Mouse (Mus musculus) heart, postnatal 0 days (tissue): Measurements from ENCODE around the gene Defb21. TPM values are rescaled to one million over a fixed set of nuclear protein-coding genes. Genes with fewer than 3 reads are reported as not detected.

Source experiments
- ATAC-seq: fragments of 200-750 bp; cut with Nextera tagmentation; 2 replicates; pipeline ENCODE4 v1.8.0; 2017; ENCODE audit warnings: low read depth, moderate number of reproducible peaks, moderate library complexity; ENCODE audit not compliant: insufficient read depth
- DNase-seq: peaks from one replicate; pipeline ENCODE4 v3.0.0-alpha.2; 2016; ENCODE audit warnings: low spot score
- H3K27ac ChIP-seq: fragments of 300-500 bp; sonication (generic); 2 replicates; pipeline ENCODE4 v1.5.1; 2014; ENCODE audit warnings: low read depth, mild to moderate bottlenecking
- H3K27me3 ChIP-seq: fragments of 300-500 bp; sonication (generic); 2 replicates; pipeline ENCODE4 v1.6.1; 2014; ENCODE audit warnings: low read length, mixed read lengths; ENCODE audit not compliant: control insufficient read depth, insufficient read depth
- H3K36me3 ChIP-seq: fragments of 300-500 bp; sonication (generic); replicated peaks from 2 replicates; pipeline ENCODE4 v1.6.1; 2014; ENCODE audit warnings: low read length, mixed read lengths; ENCODE audit not compliant: control insufficient read depth, insufficient read depth
- H3K4me1 ChIP-seq: fragments of 300-500 bp; sonication (generic); 2 replicates; pipeline ENCODE4 v1.6.1; 2014; ENCODE audit warnings: antibody characterized with exemption; ENCODE audit not compliant: control insufficient read depth, insufficient read depth
- H3K4me2 ChIP-seq: fragments of 300-500 bp; sonication (generic); 2 replicates; pipeline ENCODE4 v1.6.1; 2014; ENCODE audit warnings: low read depth, mild to moderate bottlenecking, low read length, moderate library complexity
- H3K4me3 ChIP-seq: fragments of 300-500 bp; sonication (generic); 2 replicates; pipeline ENCODE4 v1.5.1; 2014; ENCODE audit warnings: low read depth, low read length
- H3K9ac ChIP-seq: fragments of 300-500 bp; sonication (generic); replicated peaks from 2 replicates; pipeline ENCODE4 v1.6.1; 2014; ENCODE audit warnings: low read depth, low read length, mixed read lengths
- H3K9me3 ChIP-seq: fragments of 300-500 bp; sonication (generic); replicated peaks from 2 replicates; pipeline ENCODE4 v1.6.1; 2016; ENCODE audit warnings: low read length; ENCODE audit not compliant: control insufficient read depth
- CTCF ChIP-seq: IDR thresholded peaks from 2 replicates; pipeline ENCODE4 v1.5.1; 2016; ENCODE audit warnings: antibody characterized with exemption, control low read depth, low read depth
- EP300 ChIP-seq: IDR thresholded peaks from 2 replicates; pipeline ENCODE4 v1.6.1; 2016; ENCODE audit warnings: antibody characterized with exemption, low read depth
- WGBS: fragments of 180-500 bp; shearing (Covaris S2); extraction: QIAGEN DNeasy Blood & Tissue Kit; methylation state at CpG from one replicate; pipeline ENCODE4 v1.1.7; 2014; 5-methylcytosine and 5-hydroxymethylcytosine counted together
- polyA plus RNA-seq: library from polyadenylated mRNA; unstranded; fragments of >200 nt; fragmentation: Nextera tagmentation; extraction: Ambion mirVana; gene quantifications from 2 replicates; pipeline ENCODE4 v1.2.1, GENCODE M21; 2015
- total RNA-seq: library from RNA; depleted of rRNA; stranded (reverse); fragments of >200 nt; gene quantifications from 2 replicates; pipeline ENCODE4 v1.2.3, GENCODE M21; 2014; ENCODE audit warnings: low replicate concordance

Defb21 gene
- total and polyA plus RNA-seq, 2 experiments from 2014 or later, result not detected

DNA sequence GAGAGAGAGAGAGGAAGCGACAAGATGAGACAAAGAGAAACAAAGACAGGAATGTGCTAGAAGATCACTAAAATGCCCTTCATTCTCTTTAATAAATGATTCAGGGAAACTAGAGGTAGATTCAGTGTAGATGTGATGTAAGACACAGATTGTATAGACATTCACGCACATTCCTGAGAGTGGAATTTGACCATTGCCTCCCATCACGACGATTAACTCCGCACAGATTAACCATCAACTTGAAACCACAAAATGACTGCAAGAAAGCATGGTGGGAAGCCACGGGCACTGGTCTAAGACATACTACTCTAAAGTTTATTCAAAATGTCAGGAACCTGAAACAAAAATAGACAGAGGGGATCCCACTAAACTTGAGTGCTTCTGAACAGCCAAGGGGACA is 2.2 kb upstream of the Defb21 start:
- Histone ChIP-seq H3K27ac (no peak overlapping the region), H3K4me2 (no peak overlapping the region), H3K9ac (no peak overlapping the region), H3K27me3 (no peaks in the 10 kb centered on the region), H3K36me3 (no peaks in the 10 kb centered on the region), H3K4me3 (no peak overlapping the region), H3K9me3 (no peaks in the 10 kb centered on the region), H3K4me1 (no peaks in the 10 kb centered on the region)
- DNase-seq, result no peak
- 74% methylated on average over 6 of the region's 6 CpGs for WGBS
- no peak for ATAC-seq
- TF ChIP-seq CTCF, result no peak
- no peak for TF ChIP-seq EP300

DNA sequence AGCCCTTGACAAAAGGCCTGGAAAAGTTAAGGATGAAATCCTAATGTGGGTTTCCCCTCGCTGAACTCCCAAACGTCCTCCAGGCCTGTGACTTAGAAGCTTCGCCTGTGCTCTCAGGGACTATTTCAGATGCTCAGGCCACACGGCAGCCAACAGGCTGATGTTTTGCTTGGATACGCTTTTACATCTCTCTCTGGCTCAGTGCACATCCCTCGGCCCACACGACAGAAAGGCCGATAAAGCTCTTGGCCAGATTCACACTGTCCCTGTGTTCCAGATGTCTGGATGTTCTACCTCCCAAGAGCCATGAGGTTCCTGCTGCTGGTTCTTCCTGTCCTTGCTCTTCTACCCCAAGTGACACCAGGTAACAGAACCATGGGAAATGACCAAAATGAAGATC is 940 bp downstream of the Defb21 start:
- TF ChIP-seq EP300 (no peak), CTCF (no peak)
- Histone ChIP-seq H3K4me1 (no peaks in the 10 kb centered on the region), H3K9me3 (no peaks in the 10 kb centered on the region), H3K27me3 (no peaks in the 10 kb centered on the region), H3K36me3 (no peaks in the 10 kb centered on the region), H3K4me3 (no peak overlapping the region), H3K9ac (no peak overlapping the region), H3K4me2 (no peak overlapping the region), H3K27ac (no peak overlapping the region)
- ATAC-seq (no peak), DNase-seq (no peak)
- 78% methylated on average over 8 of the region's 8 CpGs for WGBS

DNA sequence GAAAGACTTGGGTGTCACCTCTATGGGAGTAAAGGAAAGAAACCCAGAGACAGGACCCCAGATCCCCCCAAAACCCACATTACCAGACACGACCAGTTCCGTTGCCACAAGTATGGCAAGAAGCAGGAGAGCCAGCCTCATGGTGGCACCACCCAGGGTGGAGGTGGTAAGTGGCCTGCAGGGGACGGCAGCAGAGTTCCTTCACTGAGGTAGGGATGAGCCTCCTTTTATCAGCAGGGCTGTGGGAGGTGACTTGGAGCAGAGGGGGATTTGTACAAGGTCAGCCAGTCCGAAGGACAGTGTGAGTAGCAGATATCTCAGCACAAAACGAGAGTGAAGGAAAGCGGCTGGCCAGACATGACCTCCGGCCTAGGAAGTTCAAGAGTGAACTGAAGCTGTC is 7.6 kb downstream of the Defb21 start, which contains the start of gene Defb19:
TSS of gene Defb19 (minus strand) at position 206 of the 400 bp plus-strand sequence.
- 0 out of 2 replicates have a peak, but pooled peaks cover 2% of the 10 kb centered on the region for H3K27me3 ChIP-seq
- ATAC-seq (no peak), DNase-seq (no peak)
- H3K4me2 ChIP-seq, result no peak within 1 kb of the TSS
- no peaks in the 10 kb centered on the region for H3K36me3 ChIP-seq
- TF ChIP-seq EP300, result no peak
- TF ChIP-seq CTCF, result no peak
- H3K4me1 ChIP-seq, result 0 out of 2 replicates have a peak, but pooled peaks cover 4% of the 10 kb centered on the region
- no peak within 1 kb of the TSS for H3K27ac ChIP-seq
- H3K9ac ChIP-seq, result no peak within 1 kb of the TSS
- H3K4me3 ChIP-seq, result no peak within 1 kb of the TSS
- H3K9me3 ChIP-seq, result no peaks in the 10 kb centered on the region
- WGBS, result 43% methylated on average over 7 of the region's 7 CpGs

DNA sequence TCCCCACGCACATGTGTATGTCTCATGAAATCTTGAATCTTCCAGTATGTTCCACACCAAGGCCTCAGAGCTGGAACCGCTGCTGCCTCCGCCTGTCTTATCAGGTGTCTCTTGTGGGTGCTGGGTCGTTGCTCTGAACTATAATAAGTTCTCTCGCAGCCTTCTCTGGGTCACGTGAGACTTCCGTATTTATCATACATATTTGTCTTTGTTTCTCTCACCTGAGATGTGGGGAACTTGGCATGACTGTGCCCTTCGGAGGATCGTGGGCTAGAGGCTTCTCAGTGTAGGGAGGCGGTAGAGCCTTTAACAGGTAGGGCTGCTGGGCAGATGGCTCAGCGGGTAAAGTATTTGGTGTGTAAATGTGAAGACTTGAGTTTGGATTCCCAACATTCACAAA is 8.1 kb downstream of the Defb21 start:
- Histone ChIP-seq H3K4me2 (no peak overlapping the region), H3K9ac (no peak overlapping the region), H3K36me3 (no peaks in the 10 kb centered on the region), H3K9me3 (no peaks in the 10 kb centered on the region), H3K4me3 (no peak overlapping the region), H3K4me1 (0 out of 2 replicates have a peak, but pooled peaks cover 4% of the 10 kb centered on the region), H3K27ac (no peak overlapping the region), H3K27me3 (0 out of 2 replicates have a peak, but pooled peaks cover 2% of the 10 kb centered on the region)
- WGBS, result 45% methylated on average over 11 of the region's 11 CpGs
- DNase-seq, result no peak
- TF ChIP-seq CTCF, result no peak
- no peak for ATAC-seq

DNA sequence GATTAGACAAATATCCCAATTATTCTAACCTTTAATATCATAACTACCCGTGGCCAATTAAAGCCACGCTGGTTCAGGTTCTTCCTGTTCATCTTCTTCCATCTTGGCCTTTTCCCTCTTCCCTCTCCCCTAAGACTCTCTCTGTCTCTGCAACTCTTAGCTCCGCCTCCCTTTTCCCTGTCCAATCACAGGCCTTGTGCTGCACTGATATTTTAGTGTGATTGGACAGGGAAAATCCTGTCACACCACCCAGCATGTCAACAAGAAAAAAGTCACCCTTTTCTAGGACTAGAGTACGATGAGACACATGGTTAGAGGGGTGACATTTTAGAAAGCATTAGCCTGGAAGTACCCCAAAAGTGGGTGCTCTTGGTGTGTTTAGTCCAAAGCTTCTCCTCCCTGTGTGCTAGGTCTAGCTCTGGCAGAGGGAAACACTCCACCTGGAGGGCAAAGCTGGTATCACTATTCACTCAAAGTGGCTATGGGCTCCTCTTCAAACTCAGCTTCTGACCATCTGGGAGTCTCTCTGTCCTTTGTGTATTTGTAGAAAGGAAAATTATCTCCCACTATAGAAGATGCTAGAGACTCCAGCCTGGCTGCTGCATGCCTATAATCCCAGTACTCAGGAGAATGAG is 14.5 kb downstream of the Defb21 start:
- DNase-seq (no peak), ATAC-seq (no peak)
- H3K4me2 ChIP-seq, result no peak overlapping the region
- H3K4me3 ChIP-seq, result no peak overlapping the region
- 70% methylated on average over 4 of the region's 4 CpGs for WGBS
- H3K4me1 ChIP-seq, result no peaks in the 10 kb centered on the region
- H3K27me3 ChIP-seq, result 0 out of 2 replicates have a peak, but pooled peaks cover 2% of the 10 kb centered on the region
- no peaks in the 10 kb centered on the region for H3K36me3 ChIP-seq
- no peak overlapping the region for H3K27ac ChIP-seq
- no peak overlapping the region for H3K9ac ChIP-seq
- TF ChIP-seq EP300 (no peak), CTCF (peak; percentile 55)
- H3K9me3 ChIP-seq, result no peaks in the 10 kb centered on the region

DNA sequence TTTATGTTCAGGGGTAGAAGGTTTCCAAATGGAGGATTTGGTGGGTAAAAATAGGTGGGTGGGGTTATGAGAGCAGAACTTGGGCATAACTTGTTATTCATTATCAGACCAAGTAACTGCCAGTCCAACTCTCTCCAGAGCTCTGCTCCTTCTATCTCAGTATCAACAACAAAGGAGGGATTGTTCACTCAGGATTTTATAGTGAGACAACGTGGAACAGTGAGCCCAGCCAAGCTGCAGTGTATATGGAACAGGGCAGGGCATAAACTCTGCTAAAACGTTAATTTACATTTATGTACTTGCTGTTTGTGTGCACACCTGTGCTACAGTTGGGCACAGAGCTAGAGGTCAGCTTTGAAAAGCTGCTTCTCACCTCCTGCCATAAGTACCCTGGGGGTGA is 15.9 kb downstream of the Defb21 start:
- DNase-seq, result no peak
- H3K4me1 ChIP-seq, result no peaks in the 10 kb centered on the region
- H3K27me3 ChIP-seq, result 0 out of 2 replicates have a peak, but pooled peaks cover 2% of the 10 kb centered on the region
- no peak for ATAC-seq
- TF ChIP-seq EP300, result no peak
- no peak for TF ChIP-seq CTCF
- no peaks in the 10 kb centered on the region for H3K9me3 ChIP-seq
- no peak overlapping the region for H3K4me2 ChIP-seq
- H3K9ac ChIP-seq, result no peak overlapping the region
- no peak overlapping the region for H3K4me3 ChIP-seq
- no peak overlapping the region for H3K27ac ChIP-seq
- WGBS, result 41% methylated on average over 2 of the region's 2 CpGs
- H3K36me3 ChIP-seq, result no peaks in the 10 kb centered on the region
